Mouse (Mus musculus) thymus, postnatal 25 days (tissue): ENCODE measurements around the gene Nceh1.
"Not testable (repeated sequence)": the region's sequence is repeated elsewhere in the genome, so short reads cannot be mapped to it uniquely, and the experiment has no call there.

Source experiments
- DNase-seq: peaks from one replicate; pipeline ENCODE4 v3.0.0; 2022

Nceh1 gene

GRCm38 (mm10) chr3:27288301-27288700 is 105.5 kb downstream of the Nceh1 start:
- DNase-seq, result no peak

DNA sequence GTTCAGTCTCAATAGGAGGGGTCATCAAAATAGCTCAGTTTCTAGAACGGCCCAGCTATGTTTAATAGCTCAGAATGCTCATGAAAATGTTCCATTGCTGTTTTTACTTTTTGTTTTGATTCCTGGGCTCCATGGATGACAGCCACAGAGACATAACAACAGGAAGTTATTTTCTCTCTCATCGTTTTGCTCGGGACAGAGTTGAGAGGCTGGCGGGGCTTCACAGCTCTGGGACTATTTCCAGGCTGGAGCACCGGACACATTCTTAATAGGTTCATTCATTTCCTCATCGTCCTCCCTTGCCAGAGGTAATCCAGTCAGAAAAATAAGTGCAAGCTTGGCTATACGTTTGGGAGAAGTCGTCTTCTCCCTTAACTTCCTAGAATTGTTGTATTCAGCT is 106.1 kb downstream of the Nceh1 start:
- no peak for DNase-seq

- no peak for DNase-seq
Observed at GRCm38 (mm10) chr3:27290285-27290684, 107.5 kb downstream of the Nceh1 start.

GRCm38 (mm10) chr3:27290945-27291344 is 108.2 kb downstream of the Nceh1 start:
- DNase-seq, result not testable (repeated sequence)

DNA sequence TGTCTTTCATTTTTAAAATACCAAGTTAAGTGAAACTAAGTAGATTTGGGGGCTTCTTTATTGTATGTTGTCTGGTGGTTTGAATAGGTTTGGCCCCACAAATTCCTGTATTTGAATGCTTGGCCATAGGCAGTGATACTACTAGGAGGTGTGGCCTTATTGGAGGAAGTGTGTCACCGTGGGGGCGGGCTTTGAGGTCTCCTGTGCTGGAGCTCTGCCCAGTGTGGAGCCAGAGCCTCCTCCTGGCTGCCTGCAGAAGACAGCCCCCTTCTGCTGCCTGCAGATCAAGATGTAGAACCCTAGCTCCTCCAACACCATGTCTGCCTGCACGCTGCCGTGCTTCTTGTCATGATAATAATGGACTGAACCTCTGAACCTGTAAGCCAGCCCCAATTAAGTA is 108.6 kb downstream of the Nceh1 start:
- DNase-seq, result not testable (repeated sequence)

GRCm38 (mm10) chr3:27293645-27294385 is 111.0 kb downstream of the Nceh1 start:
- DNase-seq, result no peak

DNA sequence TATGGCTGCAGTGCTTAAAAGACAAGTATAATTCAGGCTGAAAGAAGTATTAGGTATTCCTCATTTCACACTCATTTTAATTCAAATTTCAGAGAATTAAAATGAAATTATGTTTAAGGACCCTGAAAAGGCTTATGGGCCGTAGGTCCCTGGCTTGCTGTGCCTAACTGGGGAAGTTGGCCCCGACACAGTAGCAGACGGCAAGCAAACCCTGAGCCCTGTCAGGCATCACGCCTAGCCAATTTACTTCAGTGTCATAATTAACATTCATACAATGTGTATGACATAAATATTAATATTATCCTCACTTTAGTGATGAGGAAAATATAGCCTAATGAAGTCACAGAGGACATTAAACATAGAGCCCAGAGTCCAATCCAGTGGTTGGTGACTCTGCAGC is 117.7 kb downstream of the Nceh1 start:
- DNase-seq, result no peak

DNA sequence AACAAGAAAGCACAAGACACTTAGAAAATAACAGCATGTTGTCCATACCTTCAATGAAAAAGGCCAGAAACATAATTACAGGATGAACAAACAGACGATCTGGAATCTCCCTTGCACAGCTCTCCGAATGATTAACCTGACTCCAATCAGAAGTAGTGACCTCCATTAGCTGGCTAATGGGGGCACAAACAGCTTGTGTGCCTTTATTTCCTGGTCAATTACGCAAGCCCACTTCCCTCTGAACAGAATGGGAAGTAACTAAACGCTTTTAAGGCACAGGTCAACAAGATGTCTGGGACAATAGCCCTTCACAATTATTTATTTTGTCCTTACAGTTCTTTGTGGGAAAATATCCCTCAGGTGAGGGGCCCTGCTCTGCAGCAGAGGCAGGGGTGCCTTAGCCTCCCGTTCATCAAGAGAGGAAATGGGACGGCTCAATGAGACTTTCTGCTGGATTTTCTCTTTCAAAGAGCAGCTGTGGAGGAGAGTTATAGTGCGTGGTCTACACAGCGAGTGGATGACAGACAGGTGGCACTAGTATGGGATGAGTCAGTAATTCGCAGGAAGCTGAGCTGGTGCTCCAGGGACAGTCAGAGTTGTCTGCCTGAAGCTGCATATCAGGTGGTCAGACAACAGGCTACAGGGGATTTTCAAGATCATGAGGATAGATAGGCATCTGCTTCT is 119.7 kb downstream of the Nceh1 start:
- no peak for DNase-seq

- no peak for DNase-seq
Observed at GRCm38 (mm10) chr3:27306815-27307214, 124.0 kb downstream of the Nceh1 start.

DNA sequence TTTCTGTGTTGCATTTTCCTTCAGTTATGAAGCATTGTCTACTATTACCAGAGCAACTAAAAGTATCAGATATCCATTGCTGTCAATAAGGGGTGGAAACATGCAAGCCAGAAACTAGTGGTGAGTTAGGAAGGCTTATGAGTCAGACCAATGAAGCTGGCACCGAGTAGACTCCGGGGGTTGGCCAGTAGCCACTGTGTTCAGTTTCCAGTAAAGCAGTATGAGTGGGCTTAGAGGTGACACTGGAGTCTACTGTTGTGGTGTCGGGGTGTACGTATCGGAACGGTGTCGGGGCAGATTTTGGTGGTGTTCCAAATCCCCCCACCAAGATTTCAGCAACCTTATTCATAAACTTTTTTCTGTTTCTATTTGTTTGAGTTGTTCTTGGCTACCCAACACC is 128.2 kb downstream of the Nceh1 start:
- DNase-seq, result no peak

- DNase-seq, result no peak
Observed at GRCm38 (mm10) chr3:27311475-27311874, 128.7 kb downstream of the Nceh1 start.

GRCm38 (mm10) chr3:27314506-27315164 is 131.9 kb downstream of the Nceh1 start:
- DNase-seq, result peak; percentile 45

DNA sequence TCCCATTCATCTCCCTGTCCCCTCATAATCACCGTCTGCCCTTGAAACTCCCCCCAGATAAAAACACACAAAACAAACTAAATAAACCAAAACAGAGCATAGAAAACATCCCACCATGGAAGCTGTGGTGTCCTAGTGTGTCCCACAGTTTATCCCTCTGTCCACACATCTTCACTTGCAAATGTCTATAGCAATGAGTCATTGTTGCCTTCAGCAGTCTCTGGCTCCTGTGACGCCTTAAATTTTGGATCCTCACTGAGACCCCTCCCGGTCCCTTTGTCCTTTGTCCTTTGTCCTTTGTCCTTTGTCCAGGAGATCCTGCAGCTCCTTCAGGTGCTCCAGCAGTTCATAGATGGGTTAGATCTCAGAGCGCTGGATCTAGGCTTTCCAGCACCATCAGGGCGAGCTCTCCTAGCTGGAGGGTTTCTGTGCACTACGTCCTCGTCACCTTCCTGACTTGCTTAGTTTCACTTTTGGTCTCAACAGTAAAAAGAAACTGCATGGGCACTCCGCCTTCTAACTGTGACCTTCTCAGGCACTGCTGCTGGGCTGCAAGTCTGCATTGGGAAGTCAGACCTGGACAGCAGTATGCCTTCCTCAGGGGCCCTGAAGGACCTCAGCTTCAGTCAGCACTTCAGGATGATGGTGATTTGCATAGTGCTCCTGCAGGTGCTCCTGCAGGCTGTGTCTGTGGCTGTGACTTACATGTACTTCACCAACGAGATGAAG is 134.0 kb downstream of the Nceh1 start, which contains the start of gene Tnfsf10:
Tnfsf10 (plus strand) TSS at position 470 of the 729 bp plus-strand sequence.
- peak; percentile 78 for DNase-seq

DNA sequence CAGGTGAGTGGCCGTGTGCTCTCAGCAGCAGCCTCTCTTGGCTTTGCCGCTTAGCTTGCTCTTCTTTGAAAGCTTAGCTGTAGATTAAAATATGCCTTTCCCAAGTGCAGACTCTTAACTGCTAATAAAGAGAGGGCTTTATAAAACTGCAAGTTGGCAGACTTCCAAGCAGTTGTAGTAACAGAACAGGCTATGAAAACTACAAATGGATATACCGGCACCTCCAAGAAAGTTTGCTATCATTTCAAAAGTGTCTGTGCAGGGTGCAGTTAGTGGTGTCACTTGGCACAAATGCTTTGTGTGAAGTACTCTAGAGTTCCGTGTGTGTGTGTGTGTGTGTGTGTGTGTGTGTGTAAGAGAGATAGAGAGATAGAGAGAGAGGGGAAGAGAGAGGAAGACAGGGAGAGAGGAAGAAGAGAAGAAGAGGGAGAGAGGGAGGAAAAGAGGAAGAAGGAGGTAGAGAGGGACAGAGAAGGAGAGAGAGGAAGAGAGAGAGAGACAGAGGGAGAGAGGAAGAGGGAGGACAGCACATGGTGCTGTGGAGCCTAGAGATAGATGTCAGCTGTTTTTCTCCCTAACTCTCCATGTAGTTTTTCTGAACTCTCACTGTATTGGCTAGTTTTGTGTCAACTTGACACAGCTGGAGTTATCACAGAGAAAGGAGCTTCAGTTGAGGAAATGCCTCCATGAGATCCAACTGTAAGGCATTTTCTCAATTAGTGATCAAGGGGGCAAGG is 134.7 kb downstream of the Nceh1 start:
- DNase-seq, result no peak

GRCm38 (mm10) chr3:27319650-27320049 is 136.9 kb downstream of the Nceh1 start:
- no peak for DNase-seq

GRCm38 (mm10) chr3:27320613-27321495 is 138.1 kb downstream of the Nceh1 start:
- DNase-seq, result no peak

DNA sequence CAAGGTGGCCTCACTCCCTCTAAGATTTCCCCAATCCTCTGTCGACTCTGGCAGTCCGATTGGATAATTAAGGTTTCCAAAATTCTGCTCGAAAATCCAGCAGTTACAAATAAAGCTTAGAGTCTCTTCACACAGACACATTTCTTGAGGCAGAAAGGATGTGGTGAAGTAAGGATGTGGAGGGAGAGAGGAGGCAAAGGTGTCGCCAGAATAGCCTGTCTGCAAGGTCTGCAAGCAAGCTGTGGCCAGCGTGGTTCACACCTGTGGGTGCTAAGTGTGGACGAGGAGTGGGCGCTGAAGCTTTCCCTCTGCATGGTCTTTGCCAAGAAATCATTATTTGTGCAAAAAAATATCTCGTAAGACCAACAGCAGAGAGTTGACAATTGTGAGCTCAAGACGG is 139.8 kb downstream of the Nceh1 start:
- DNase-seq, result peak; percentile 13

GRCm38 (mm10) chr3:27323551-27323950 is 140.8 kb downstream of the Nceh1 start:
- no peak for DNase-seq

GRCm38 (mm10) chr3:27326633-27327191 is 143.9 kb downstream of the Nceh1 start:
- no peak for DNase-seq

DNA sequence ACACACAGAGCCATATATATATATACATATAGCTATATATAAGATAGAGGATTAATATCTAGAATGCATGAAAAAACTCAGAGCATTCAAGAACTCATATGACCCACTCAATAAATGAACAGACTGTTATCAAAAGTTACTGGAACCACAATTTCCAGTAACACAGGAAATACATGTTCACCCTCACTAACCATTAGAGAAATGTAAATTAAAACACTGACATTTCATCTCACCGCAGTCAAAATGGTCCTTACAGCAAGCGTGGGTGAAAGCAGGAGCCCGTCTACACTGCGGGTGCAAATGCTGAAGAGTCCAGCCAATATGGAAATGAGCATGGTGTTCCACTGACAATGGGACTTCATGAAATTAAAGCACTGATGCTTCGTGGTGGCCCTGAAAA is 147.9 kb downstream of the Nceh1 start:
- DNase-seq, result no peak
